Mouse (Mus musculus): ENCODE measurements around the gene Stard3nl. TPM values are rescaled to one million over a fixed set of nuclear protein-coding genes. Genes with fewer than 3 reads are reported as not detected.

Stard3nl gene
- 143 and 155 TPM in 2 replicates for polyA plus RNA-seq (2021; fragmentation: Nextera tagmentation)
- long read RNA-seq, experiment 1, transcript Stard3nl-206 (8 exons, 1,074 nt), result minor isoform, 12 of 214 reads
- long read RNA-seq, experiment 1, transcript Stard3nl-201 (9 exons, 1,327 nt), result major isoform, 185 of 214 reads
- long read RNA-seq, experiment 1, partial matches to known transcripts, result 6 of 214 reads
- long read RNA-seq, experiment 1, other reads (novel, unspliced or antisense), result 11 of 214 reads
- long read RNA-seq, experiment 2, transcript Stard3nl-206 (8 exons, 1,074 nt), result minor isoform, 17 of 348 reads
- long read RNA-seq, experiment 2, transcript Stard3nl-201 (9 exons, 1,327 nt), result major isoform, 290 of 348 reads
- long read RNA-seq, experiment 2, partial matches to known transcripts, result 9 of 348 reads
- long read RNA-seq, experiment 2, other reads (novel, unspliced or antisense), result 30 of 348 reads

DNA sequence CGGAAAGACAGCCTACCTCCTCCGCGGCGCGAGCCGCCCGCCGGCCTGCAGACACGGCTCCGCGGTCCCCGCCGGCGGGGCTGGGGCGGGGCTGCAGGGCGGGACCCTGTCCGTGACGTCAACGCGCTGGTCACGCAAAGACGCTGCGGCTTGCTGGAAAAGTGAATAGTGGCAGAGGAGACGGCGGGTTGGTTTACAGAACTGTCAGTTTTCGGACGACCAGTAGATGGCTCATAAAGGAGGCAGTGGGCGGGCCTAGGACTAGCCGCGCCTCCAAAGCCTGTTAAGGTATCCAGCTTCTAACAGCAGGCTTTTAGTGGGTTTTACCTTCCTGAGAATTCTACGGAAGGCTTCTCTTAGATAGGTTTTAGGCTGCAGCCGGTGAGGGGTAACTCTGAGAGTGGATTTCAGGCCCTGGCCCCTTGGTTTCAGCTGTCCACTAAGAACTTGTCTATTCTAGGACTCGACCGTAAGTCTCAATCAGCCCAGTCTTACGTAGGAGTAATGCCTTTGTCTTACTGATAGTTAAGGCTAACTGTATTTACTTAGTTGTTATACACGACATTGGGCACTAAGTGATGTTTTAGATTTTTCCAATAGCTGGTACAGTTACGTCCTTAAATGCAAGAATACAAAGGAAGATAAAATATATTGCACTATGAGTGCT is at the start of gene Stard3nl:
Gene Stard3nl, minus strand, starts transcription at position 108 of the 667 bp plus-strand sequence.

Other genes with a start within 250 kb of the Stard3nl start
- 138 and 143 TPM in 2 replicates for gene Epdr1, start 224.1 kb upstream of the Stard3nl start, polyA plus RNA-seq (2021; fragmentation: Nextera tagmentation)
- 1.5 and 1.6 TPM in 2 replicates for gene Sfrp4, start 227.3 kb upstream of the Stard3nl start, polyA plus RNA-seq (2021; fragmentation: Nextera tagmentation)

Measured in layer of hippocampus, adult 6 months (tissue).